Mouse (Mus musculus) hematopoietic stem cell, adult 5-6 weeks (primary cell): ENCODE results near the gene Tsen2. TPM values are rescaled to one million over a fixed set of nuclear protein-coding genes. Genes with fewer than 3 reads are reported as not detected.
A peak's percentile ranks its signal among the peaks of the same experiment; 100 is the strongest.

Source experiments
- ATAC-seq, 2 experiments: fragments of 125-278 bp in 1 of 2; replicated peaks in 1 of 2; 2 replicates each; pipeline ENCODE4 v1.8.0; 2016 to 2017; ENCODE audit warnings: inconsistent platforms in 2 of 2, mild to moderate bottlenecking in 2 of 2, moderate number of reproducible peaks in 2 of 2, low read depth in 1 of 2, moderate TSS enrichment in 1 of 2; ENCODE audit not compliant: low FRiP score in 2 of 2, poor library complexity in 2 of 2, severe bottlenecking in 2 of 2, insufficient read depth in 1 of 2, low TSS enrichment in 1 of 2
- total RNA-seq: library from RNA; stranded (forward); fragments of 172-1452, 232-1000 nt; gene quantifications from 2 replicates; pipeline ENCODE4 v1.2.3, GENCODE M21; 2017

Tsen2 gene
- total RNA-seq, 1 experiment from 2014 or later = 14.7 TPM

GRCm38 (mm10) chr6:115528372-115528771 lies 16.1 kb upstream of the Tsen2 start:
- no peak for ATAC-seq

- no peak for ATAC-seq
Measured at GRCm38 (mm10) chr6:115534617-115535016, 9.8 kb upstream of the Tsen2 start.

GRCm38 (mm10) chr6:115536169-115536568 lies 8.3 kb upstream of the Tsen2 start:
- no peak for ATAC-seq

GRCm38 (mm10) chr6:115538645-115539429 lies 5.6 kb upstream of the Tsen2 start:
- ATAC-seq = peak; percentile 83 to 85

- ATAC-seq = peak; percentile 5 to 57; a peak in 2 of 4 replicates
Measured at GRCm38 (mm10) chr6:115541676-115542275, 2.7 kb upstream of the Tsen2 start.

GRCm38 (mm10) chr6:115542341-115542740 lies 2.1 kb upstream of the Tsen2 start:
- ATAC-seq = no peak

- peak in 1 of 2 experiments; percentile 31; a peak in 1 of 4 replicates for ATAC-seq
Measured at GRCm38 (mm10) chr6:115546276-115546675, 1.8 kb downstream of the Tsen2 start.

GRCm38 (mm10) chr6:115555485-115555884 lies 11.0 kb downstream of the Tsen2 start:
- no peak; a peak in 1 of 4 replicates for ATAC-seq

GRCm38 (mm10) chr6:115558176-115558575 lies 13.7 kb downstream of the Tsen2 start:
- ATAC-seq = no peak

- ATAC-seq = no peak
Measured at GRCm38 (mm10) chr6:115559651-115560632, 15.5 kb downstream of the Tsen2 start.

- ATAC-seq = no peak
Measured at GRCm38 (mm10) chr6:115565479-115566045, 21.1 kb downstream of the Tsen2 start.

GRCm38 (mm10) chr6:115574171-115574570 lies 29.7 kb downstream of the Tsen2 start:
- ATAC-seq = no peak

- ATAC-seq = no peak
Measured at GRCm38 (mm10) chr6:115577407-115577806, 32.9 kb downstream of the Tsen2 start.

- no peak for ATAC-seq
Measured at GRCm38 (mm10) chr6:115577941-115578340, 33.5 kb downstream of the Tsen2 start.

GRCm38 (mm10) chr6:115580810-115581209 lies 36.3 kb downstream of the Tsen2 start:
- ATAC-seq = no peak

- no peak for ATAC-seq
Measured at GRCm38 (mm10) chr6:115582328-115583115, 38.1 kb downstream of the Tsen2 start.
